Mouse (Mus musculus): ENCODE data around the gene Ttc16. TPM values are rescaled to one million over a fixed set of nuclear protein-coding genes. Genes with fewer than 3 reads are reported as not detected.

Gene Ttc16
- polyA plus RNA-seq (2012; rRNA removed), result 0.21 and 0.23 TPM in 2 replicates

GRCm38 (mm10) chr2:32775359-32776074 is at the start of gene Ttc16, which contains the start of gene Ptrh1:
Ttc16 (minus strand) TSS chr2:32775633.
Ptrh1 (plus strand) TSS chr2:32775786.

GRCm38 (mm10) chr2:32784048-32784681 is 8.7 kb upstream of the Ttc16 start, which contains the start of gene Cfap157:
Cfap157 (minus strand) TSS chr2:32784428.

GRCm38 (mm10) chr2:32757056-32757845 is 18.2 kb downstream of the Ttc16 start, which contains the start of gene Tor2a:
Tor2a (plus strand) TSS chr2:32757234.

GRCm38 (mm10) chr2:32740916-32741272 is 34.5 kb downstream of the Ttc16 start, which contains the start of gene 6330409D20Rik:
6330409D20Rik (minus strand) TSS chr2:32741016.

GRCm38 (mm10) chr2:32720681-32721229 is 54.7 kb downstream of the Ttc16 start, which contains the start of gene Sh2d3c:
Sh2d3c (plus strand) TSS chr2:32721055.

GRCm38 (mm10) chr2:32712934-32713817 is 62.3 kb downstream of the Ttc16 start, which contains the start of gene Cdk9:
Cdk9 (minus strand) TSS chr2:32713076.

Other genes starting within 250 kb of the Ttc16 start
- gene Fam102a, start 240.3 kb downstream of the Ttc16 start, polyA plus RNA-seq (2012; rRNA removed), result 0.90 and 0.97 TPM in 2 replicates
- gene Dpm2, start 204.8 kb downstream of the Ttc16 start, polyA plus RNA-seq (2012; rRNA removed), result 47.8 and 53.3 TPM in 2 replicates
- 0.01 and 0.14 TPM in 2 replicates for gene Pip5kl1, start 200.8 kb downstream of the Ttc16 start, polyA plus RNA-seq (2012; rRNA removed)
- gene 9430097D07Rik, start 199.9 kb downstream of the Ttc16 start, polyA plus RNA-seq (2012; rRNA removed), result not detected in 2 replicates
- 5.3 and 5.4 TPM in 2 replicates for gene St6galnac4, start 188.5 kb downstream of the Ttc16 start, polyA plus RNA-seq (2012; rRNA removed)
- 9.7 and 11.1 TPM in 2 replicates for gene St6galnac6, start 175.9 kb downstream of the Ttc16 start, polyA plus RNA-seq (2012; rRNA removed)
- 0.54 and 1.3 TPM in 2 replicates for gene Ak1, start 153.9 kb downstream of the Ttc16 start, polyA plus RNA-seq (2012; rRNA removed)
- gene Eng, start 129.0 kb downstream of the Ttc16 start, polyA plus RNA-seq (2012; rRNA removed), result 11.3 and 14.1 TPM in 2 replicates
- 48.8 and 53.5 TPM in 2 replicates for gene Fpgs, start 71.5 kb downstream of the Ttc16 start, polyA plus RNA-seq (2012; rRNA removed)
- 52.6 and 57.4 TPM in 2 replicates for gene Cdk9, start 62.6 kb downstream of the Ttc16 start, polyA plus RNA-seq (2012; rRNA removed)
- gene Sh2d3c, start 54.6 kb downstream of the Ttc16 start, polyA plus RNA-seq (2012; rRNA removed), result 3.8 and 4.6 TPM in 2 replicates
- 0.06 TPM in 1 of 2 replicates, not detected in the other for gene 6330409D20Rik, start 34.6 kb downstream of the Ttc16 start, polyA plus RNA-seq (2012; rRNA removed)
- 17.3 and 22.1 TPM in 2 replicates for gene Tor2a, start 18.4 kb downstream of the Ttc16 start, polyA plus RNA-seq (2012; rRNA removed)
- gene Ptrh1, start 153 bp upstream of the Ttc16 start, polyA plus RNA-seq (2012; rRNA removed), result 1.6 and 1.8 TPM in 2 replicates
- gene Cfap157, start 8.8 kb upstream of the Ttc16 start, polyA plus RNA-seq (2012; rRNA removed), result 0.01 TPM in 1 of 2 replicates, not detected in the other
- 2.0 TPM in 2 replicates for gene Stxbp1, start 71.6 kb upstream of the Ttc16 start, polyA plus RNA-seq (2012; rRNA removed)
- gene Fam129b, start 100.5 kb upstream of the Ttc16 start, polyA plus RNA-seq (2012; rRNA removed), result 5.8 and 6.0 TPM in 2 replicates
- gene Rpl12, start 185.9 kb upstream of the Ttc16 start, polyA plus RNA-seq (2012; rRNA removed), result 627 and 656 TPM in 2 replicates
- 2.4 and 2.5 TPM in 2 replicates for gene Lrsam1, start 186.0 kb upstream of the Ttc16 start, polyA plus RNA-seq (2012; rRNA removed)
- gene Slc2a8, start 206.4 kb upstream of the Ttc16 start, polyA plus RNA-seq (2012; rRNA removed), result 4.1 and 4.7 TPM in 2 replicates

All from liver, embryonic 14 days (tissue).